Mouse (Mus musculus) embryonic facial prominence, embryonic 11.5 days (tissue): ENCODE results near the gene Cdc42ep2. TPM values are rescaled to one million over a fixed set of nuclear protein-coding genes. Genes with fewer than 3 reads are reported as not detected.
A peak's percentile ranks its signal among the peaks of the same experiment; 100 is the strongest.

Source experiments
- ATAC-seq: fragments of 200-750 bp; cut with Nextera tagmentation; replicated peaks from 2 replicates; pipeline ENCODE4 v1.8.0; 2017; ENCODE audit warnings: low read depth; ENCODE audit not compliant: insufficient number of reproducible peaks, low FRiP score, low TSS enrichment
- DNase-seq: peaks from one replicate; pipeline ENCODE4 v3.0.0-alpha.2; 2015; ENCODE audit warnings: low spot score
- H3K27ac ChIP-seq: fragments of 300-500 bp; sonication (generic); replicated peaks from 2 replicates; pipeline ENCODE4 v1.5.1; 2014; ENCODE audit warnings: mild to moderate bottlenecking, low read depth, low read length, control low read depth
- H3K27me3 ChIP-seq: fragments of 300-500 bp; sonication (generic); 2 replicates; pipeline ENCODE4 v1.6.1; 2014; ENCODE audit warnings: mild to moderate bottlenecking, low read length, moderate library complexity, mixed read lengths; ENCODE audit not compliant: control insufficient read depth, insufficient read depth
- H3K36me3 ChIP-seq: fragments of 300-500 bp; sonication (generic); replicated peaks from 2 replicates; pipeline ENCODE4 v1.6.1; 2014; ENCODE audit warnings: low read depth, mild to moderate bottlenecking, low read length, moderate library complexity, mixed read lengths; ENCODE audit not compliant: control insufficient read depth, insufficient read depth
- H3K4me1 ChIP-seq: fragments of 300-500 bp; sonication (generic); 2 replicates; pipeline ENCODE4 v1.6.1; 2014; ENCODE audit warnings: low read length, mixed read lengths; ENCODE audit not compliant: control insufficient read depth, insufficient read depth
- H3K4me2 ChIP-seq: fragments of 300-500 bp; sonication (generic); 2 replicates; pipeline ENCODE4 v1.6.1; 2014; ENCODE audit warnings: low read depth, mild to moderate bottlenecking, control low read depth, low read length, moderate library complexity
- H3K4me3 ChIP-seq: fragments of 300-500 bp; sonication (generic); 2 replicates; pipeline ENCODE4 v1.5.1; 2014; ENCODE audit warnings: low read depth, low read length, control low read depth
- H3K9ac ChIP-seq: fragments of 300-500 bp; sonication (generic); replicated peaks from 2 replicates; pipeline ENCODE4 v1.6.1; 2014; ENCODE audit warnings: mild to moderate bottlenecking, control low read depth, low read length
- H3K9me3 ChIP-seq: fragments of 300-500 bp; sonication (generic); replicated peaks from 2 replicates; pipeline ENCODE4 v1.6.1; 2016; ENCODE audit warnings: mild to moderate bottlenecking, low read length, inconsistent platforms, mixed read lengths; ENCODE audit not compliant: control insufficient read depth
- WGBS: fragments of 180-500 bp; shearing (Covaris S2); extraction: QIAGEN DNeasy Blood & Tissue Kit; methylation state at CpG from one replicate; pipeline ENCODE4 v1.1.7; 2014; 5-methylcytosine and 5-hydroxymethylcytosine counted together
- polyA plus RNA-seq: library from polyadenylated mRNA; unstranded; fragments of >200 nt; fragmentation: Nextera tagmentation; extraction: Ambion mirVana; gene quantifications from 2 replicates; pipeline ENCODE4 v1.2.1, GENCODE M21; 2014

The Cdc42ep2 gene
- polyA plus RNA-seq, 1 experiment from 2014 or later: 2.4 TPM

GRCm38 (mm10) chr19:5922963-5923362 is 1.7 kb downstream of the Cdc42ep2 start:
- no peak overlapping the region for H3K4me3 ChIP-seq
- H3K9me3 ChIP-seq: no peaks in the 10 kb centered on the region
- H3K4me1 ChIP-seq: no peaks in the 10 kb centered on the region; the same call in 1 of the 2 replicates
- H3K27ac ChIP-seq: no peak overlapping the region
- ATAC-seq (no peak), DNase-seq (no peak)
- 92% methylated on average over 3 of the region's 3 CpGs for WGBS
- no peak overlapping the region for H3K9ac ChIP-seq
- H3K4me2 ChIP-seq: no peak overlapping the region
- no peaks in the 10 kb centered on the region for H3K36me3 ChIP-seq
- H3K27me3 ChIP-seq: peaks cover 4% of the 10 kb centered on the region; the same call in 1 of the 2 replicates

- Histone ChIP-seq H3K9ac (no peak overlapping the region), H3K27ac (no peak overlapping the region)
These were observed 2.3 kb downstream of the Cdc42ep2 start for GRCm38 (mm10) chr19:5922119-5922942.

GRCm38 (mm10) chr19:5921715-5922114 is 2.9 kb downstream of the Cdc42ep2 start:
- H3K9me3 ChIP-seq: no peaks in the 10 kb centered on the region
- no peak for ATAC-seq
- peaks cover 4% of the 10 kb centered on the region; the same call in 1 of the 2 replicates for H3K27me3 ChIP-seq
- no peak overlapping the region for H3K4me3 ChIP-seq
- no peaks in the 10 kb centered on the region for H3K36me3 ChIP-seq
- no peak overlapping the region for H3K27ac ChIP-seq
- H3K9ac ChIP-seq: peak overlapping the region; percentile 23
- 16% methylated on average over 9 of the region's 9 CpGs for WGBS
- DNase-seq: peak; percentile 39
- H3K4me1 ChIP-seq: no peaks in the 10 kb centered on the region; the same call in 1 of the 2 replicates
- H3K4me2 ChIP-seq: no peak overlapping the region

More at GRCm38 (mm10) chr19:5922119-5922942, 2.3 kb downstream of the Cdc42ep2 start:
- Histone ChIP-seq H3K4me3 (no peak overlapping the region), H3K4me1 (no peaks in the 10 kb centered on the region; the same call in 1 of the 2 replicates), H3K9me3 (no peaks in the 10 kb centered on the region), H3K4me2 (no peak overlapping the region), H3K27me3 (peaks cover 4% of the 10 kb centered on the region; the same call in 1 of the 2 replicates), H3K36me3 (no peaks in the 10 kb centered on the region)
- WGBS: 77% methylated on average over 15 of the region's 15 CpGs
- DNase-seq: no peak
- no peak for ATAC-seq

GRCm38 (mm10) chr19:5913007-5913719 is 11.5 kb downstream of the Cdc42ep2 start, which contains the start of gene Dpf2:
Dpf2 (minus strand) TSS chr19:5913010.
- H3K4me1 ChIP-seq: peaks cover 2% of the 10 kb centered on the region; the same call in 1 of the 2 replicates
- H3K9ac ChIP-seq: peak within 1 kb of the TSS; percentile 98
- H3K4me3 ChIP-seq: peak within 1 kb of the TSS; percentile 100
- no peaks in the 10 kb centered on the region; the same call in 1 of the 2 replicates for H3K36me3 ChIP-seq
- no peaks in the 10 kb centered on the region for H3K27me3 ChIP-seq
- no peaks in the 10 kb centered on the region for H3K9me3 ChIP-seq
- H3K27ac ChIP-seq: peak within 1 kb of the TSS; percentile 75
- 21% methylated on average over 13 of the region's 13 CpGs for WGBS
- peak within 1 kb of the TSS; percentile 66 for H3K4me2 ChIP-seq
- DNase-seq (peak; percentile 22), ATAC-seq (peak; percentile 16)

- H3K27me3 ChIP-seq: no peaks in the 10 kb centered on the region
These were observed 12.3 kb downstream of the Cdc42ep2 start for GRCm38 (mm10) chr19:5912103-5913006.

GRCm38 (mm10) chr19:5911430-5912102 is 13.1 kb downstream of the Cdc42ep2 start:
- H3K27ac ChIP-seq: 0 out of 2 replicates have a peak overlapping the region, but pooled peaks have one; percentile 75
- H3K27me3 ChIP-seq: no peaks in the 10 kb centered on the region
- 10% methylated on average over 14 of the region's 14 CpGs for WGBS
- ATAC-seq (no peak), DNase-seq (no peak)
- peak overlapping the region; percentile 98 for H3K9ac ChIP-seq
- peak overlapping the region; percentile 66 for H3K4me2 ChIP-seq
- H3K4me1 ChIP-seq: peaks cover 2% of the 10 kb centered on the region; the same call in 1 of the 2 replicates
- no peaks in the 10 kb centered on the region for H3K9me3 ChIP-seq
- no peaks in the 10 kb centered on the region; the same call in 1 of the 2 replicates for H3K36me3 ChIP-seq
- peak overlapping the region; percentile 100 for H3K4me3 ChIP-seq

More at GRCm38 (mm10) chr19:5912103-5913006, 12.3 kb downstream of the Cdc42ep2 start:
- Histone ChIP-seq H3K9me3 (no peaks in the 10 kb centered on the region), H3K27ac (peak overlapping the region; percentile 75), H3K4me3 (peak overlapping the region; percentile 100), H3K9ac (peak overlapping the region; percentile 98), H3K4me1 (peaks cover 2% of the 10 kb centered on the region; the same call in 1 of the 2 replicates), H3K4me2 (peak overlapping the region; percentile 66), H3K36me3 (no peaks in the 10 kb centered on the region; the same call in 1 of the 2 replicates)
- ATAC-seq: peak; percentile 88
- under 1% methylated on average over 59 of the region's 59 CpGs for WGBS
- DNase-seq: peak; percentile 100

GRCm38 (mm10) chr19:5910221-5910620 is 14.4 kb downstream of the Cdc42ep2 start:
- H3K9me3 ChIP-seq: no peaks in the 10 kb centered on the region
- H3K27me3 ChIP-seq: no peaks in the 10 kb centered on the region
- ATAC-seq (no peak), DNase-seq (peak; percentile 27)
- H3K4me3 ChIP-seq: 0 out of 2 replicates have a peak overlapping the region, but pooled peaks have one; percentile 16
- H3K4me2 ChIP-seq: peak overlapping the region; percentile 26; the same call in 1 of the 2 replicates
- H3K9ac ChIP-seq: peak overlapping the region; percentile 28; the same call in 1 of the 2 replicates
- H3K27ac ChIP-seq: no peak overlapping the region
- peaks cover under 1% of the 10 kb centered on the region for H3K36me3 ChIP-seq
- H3K4me1 ChIP-seq: peaks cover 2% of the 10 kb centered on the region; the same call in 1 of the 2 replicates
- 39% methylated on average over 6 of the region's 6 CpGs for WGBS
